Mouse (Mus musculus) mature B cell (primary cell): ENCODE data around the gene Dnajc12.
"Not testable (repeated sequence)": the region's sequence is repeated elsewhere in the genome, so short reads cannot be mapped to it uniquely, and the experiment has no call there.

ENCODE experiments used
- in situ Hi-C: fragments of 300-500 bp; cut with MboI; formaldehyde crosslinking; loops from 2 replicates; pipeline ENCODE4 v1.14.3; 2019

Dnajc12 gene

GRCm38 (mm10) chr10:63429785-63430305, 47.6 kb downstream of the Dnajc12 start, which contains the start of gene Ctnna3:
Gene Ctnna3 (plus strand): TSS chr10:63430098.
- in situ Hi-C loops: no loop called here

DNA sequence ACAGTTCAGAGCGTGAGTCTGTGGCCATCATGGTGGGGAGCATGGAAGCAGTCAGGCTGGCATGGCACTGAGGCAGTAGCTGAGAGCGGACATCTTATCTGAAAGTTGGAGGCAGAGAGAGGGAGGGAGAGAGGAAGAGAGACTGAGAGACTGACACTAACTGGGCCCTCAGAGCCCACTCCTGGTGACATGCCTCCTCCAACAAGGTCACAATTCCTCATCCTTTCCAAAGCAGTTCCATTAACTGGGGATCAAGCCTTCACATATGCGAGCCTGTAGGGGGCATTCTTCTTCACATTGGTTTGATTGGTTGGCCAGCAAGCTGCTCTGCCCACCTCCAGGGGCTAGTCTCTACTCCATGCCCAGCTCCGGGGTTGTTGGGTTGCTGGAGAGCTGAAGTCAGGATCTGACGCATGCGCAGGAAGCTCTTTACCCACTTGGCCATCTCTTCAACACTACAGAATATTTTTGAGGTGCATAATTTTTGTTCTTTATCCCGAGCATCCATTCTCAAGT, 49.0 kb downstream of the Dnajc12 start:
- in situ Hi-C loops: no loop called here

- in situ Hi-C loops: no loop called here
These were observed 49.9 kb downstream of the Dnajc12 start for GRCm38 (mm10) chr10:63432099-63432498.

DNA sequence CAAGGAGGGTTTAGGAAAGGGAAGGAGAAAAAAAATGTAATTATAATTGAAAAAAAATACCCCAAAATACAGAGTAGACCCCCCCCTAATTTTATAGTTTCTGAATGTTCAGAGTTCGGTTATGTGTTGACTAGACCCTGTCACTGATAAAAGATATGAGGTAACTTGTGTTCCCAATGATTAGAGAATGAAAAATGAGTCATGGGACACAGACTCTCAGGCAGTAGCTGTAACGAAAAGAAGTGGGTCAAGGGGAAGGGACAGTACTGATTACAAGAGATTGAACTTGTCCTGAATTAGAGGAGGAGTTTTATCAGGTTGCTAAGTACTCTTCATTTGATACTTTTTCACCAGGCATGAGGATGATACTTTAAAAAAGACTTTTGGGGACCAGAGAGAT, 50.6 kb downstream of the Dnajc12 start:
- in situ Hi-C loops: no loop called here

DNA sequence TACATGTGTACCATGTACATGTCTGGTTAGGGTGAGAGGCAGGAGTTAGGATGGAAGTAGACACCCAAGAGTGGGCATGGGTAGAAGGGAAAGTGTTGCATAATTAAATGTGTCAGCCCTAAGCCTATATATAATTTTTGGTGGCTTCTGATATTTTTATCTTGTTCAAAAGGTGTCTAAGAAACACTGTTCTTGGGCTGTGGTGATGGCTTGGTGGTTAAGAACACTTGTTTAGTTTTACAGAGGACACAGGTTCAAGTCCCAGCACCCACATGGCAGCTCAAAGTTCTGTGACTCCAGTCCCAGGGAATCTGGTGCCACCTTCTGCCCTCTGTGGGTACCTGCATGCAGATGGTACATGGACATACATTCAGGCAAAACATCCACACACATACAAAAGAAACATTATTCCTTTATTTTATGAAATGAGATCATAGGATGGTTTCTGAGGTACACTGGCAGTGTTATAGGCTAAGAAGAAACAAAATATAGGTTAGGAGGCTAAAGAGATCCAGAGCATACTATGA, 56.6 kb downstream of the Dnajc12 start:
- in situ Hi-C loops: no loop called here

- in situ Hi-C loops: no loop called here
These were observed 57.5 kb downstream of the Dnajc12 start for GRCm38 (mm10) chr10:63439694-63440228.

DNA sequence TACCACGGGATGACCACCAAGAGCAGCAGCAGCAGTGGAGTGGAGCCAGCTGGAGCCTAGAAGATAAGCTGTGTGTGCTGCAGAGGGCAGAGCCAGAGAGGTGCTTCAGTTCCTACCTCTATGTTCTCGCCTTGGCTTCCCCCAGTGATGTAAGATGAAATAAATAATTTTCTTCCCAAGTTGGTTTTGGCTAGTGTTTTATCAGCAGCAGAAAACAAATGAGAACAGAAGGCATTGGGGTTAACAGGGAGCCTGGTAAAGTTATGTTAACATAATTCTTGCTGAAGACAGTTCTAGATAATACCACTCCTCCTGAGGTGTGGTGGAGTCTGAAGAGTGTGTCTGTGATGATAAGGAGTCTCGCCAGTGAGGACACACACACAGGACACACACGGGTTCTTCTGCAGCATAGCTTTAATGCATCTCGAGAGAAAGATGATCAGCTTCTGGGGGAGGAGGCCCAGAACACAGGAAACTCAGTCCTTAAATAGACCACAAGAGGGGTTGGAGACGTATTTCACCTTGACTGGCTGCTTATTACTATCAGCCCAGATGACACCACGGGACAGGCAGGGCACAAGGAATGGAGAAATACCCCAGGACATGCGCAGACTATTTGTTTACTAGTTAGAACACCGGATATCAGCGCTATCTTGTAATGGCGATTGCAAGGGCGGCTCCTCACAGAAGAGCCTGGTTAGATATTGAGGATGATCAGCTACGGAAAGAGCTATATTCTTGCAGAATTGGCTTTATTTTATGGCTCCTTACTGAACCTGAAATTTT, 62.6 kb downstream of the Dnajc12 start:
- in situ Hi-C loops: not testable (repeated sequence)

DNA sequence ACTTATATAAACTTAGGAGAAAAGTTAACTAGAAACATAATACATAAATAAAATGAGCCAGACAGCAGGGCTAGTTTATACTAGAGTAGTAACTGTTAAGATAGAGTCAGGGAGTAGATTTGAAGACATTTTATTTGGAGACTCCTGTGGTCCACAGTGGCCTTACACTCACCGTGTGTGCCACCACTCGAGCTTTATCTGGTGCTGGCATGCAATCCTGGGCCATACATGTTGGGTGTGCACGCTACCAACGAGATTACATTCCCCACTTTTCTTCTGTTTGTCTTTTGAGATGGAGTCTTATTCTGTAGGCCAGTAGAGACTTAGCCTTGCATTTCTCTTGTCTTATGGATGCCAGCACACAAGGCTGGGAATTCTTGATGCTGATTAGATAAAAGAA, 71.7 kb downstream of the Dnajc12 start:
- in situ Hi-C loops: no loop called here

DNA sequence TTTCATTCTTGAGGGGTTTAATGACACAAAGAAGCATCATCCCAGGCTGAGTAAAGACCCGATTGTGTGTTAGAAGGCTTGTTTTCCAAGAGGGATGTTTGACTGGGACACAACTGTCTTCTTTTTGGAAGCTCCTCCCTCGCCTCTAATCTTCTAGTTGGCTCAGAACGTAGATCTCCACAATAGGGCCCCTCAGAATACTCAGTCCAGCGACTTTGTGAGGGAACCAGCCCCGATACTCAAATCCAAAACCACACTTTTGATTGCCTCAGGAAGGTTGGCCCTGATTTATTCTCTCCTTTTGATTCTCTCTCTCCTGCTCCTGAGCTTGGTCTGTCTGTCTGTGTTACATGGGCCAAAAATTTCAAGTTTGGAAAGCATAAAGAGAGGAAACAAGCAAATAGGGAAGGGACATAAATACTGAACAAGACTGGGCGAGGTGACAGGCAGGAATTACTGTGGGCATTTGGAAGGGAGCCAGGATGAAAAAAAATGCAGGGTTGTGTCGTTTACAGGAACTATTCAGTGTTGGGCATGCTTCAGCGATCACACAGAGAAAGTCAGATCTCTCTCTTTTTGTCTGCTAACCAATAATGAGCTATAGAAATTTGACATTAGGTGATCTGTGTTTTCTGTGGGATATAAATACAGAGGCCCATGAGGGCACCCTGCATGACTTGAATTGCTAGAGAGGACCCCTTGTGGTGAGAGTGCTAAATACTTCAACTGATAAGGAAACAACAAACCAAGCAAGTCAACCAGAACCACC, 73.1 kb downstream of the Dnajc12 start:
- in situ Hi-C loops: no loop called here

- in situ Hi-C loops: no loop called here
These were observed 75.3 kb downstream of the Dnajc12 start for GRCm38 (mm10) chr10:63457292-63458128.
